Comparison of ENCODE assay signal across 13 mouse cellular contexts in genomic region chr6:121328417-121328884, GRCm38 (mm10). TPM values are rescaled to one million over a fixed set of nuclear protein-coding genes. Genes with fewer than 3 reads are reported as not detected.
A peak's percentile ranks its signal among the peaks of the same experiment; 100 is the strongest.
DNase-seq lines count a peak whose midpoint lies in the region; ATAC-seq lines count a peak whose summit lies in the region.
"Had no signal": no experiment of that assay in that cellular context is flagged by ENCODE, and none has a peak within 500 bp of the region (broad histone marks: within the 10 kb centered on the region; RNA-seq: fewer than 3 reads in every experiment).

No protein-coding gene starts in this region.

- no peak overlapping the region for H3K4me2 ChIP-seq in hindbrain, embryonic 13.5 days
- H3K4me2 ChIP-seq in forebrain, embryonic 14.5 days (ENCODE audit: low read length), result no peak overlapping the region
- H3K4me2 ChIP-seq: embryonic facial prominence, embryonic 13.5 days had no signal

- H3K27ac ChIP-seq in hindbrain, embryonic 10.5 days, result 0 out of 2 replicates have a peak overlapping the region, but pooled peaks have one; percentile 29
- H3K27ac ChIP-seq in hindbrain, embryonic 13.5 days, result no peak overlapping the region
- H3K27ac ChIP-seq in forebrain, embryonic 14.5 days (ENCODE audit: low read depth, low read length), result no peak overlapping the region
- H3K27ac ChIP-seq: embryonic facial prominence, embryonic 13.5 days had no signal

- DNase-seq in hindbrain, embryonic 10.5 days (ENCODE audit: low spot score), result no peak
- DNase-seq in forebrain, embryonic 14.5 days (ENCODE audit: low spot score), result peak; percentile 77
- DNase-seq in layer of hippocampus, postnatal 14 days (ENCODE audit: low spot score in 2 of 2), result peak; percentile 59 to 84
- no peak for DNase-seq in urinary bladder, postnatal 25 days (ENCODE audit: low spot score)
- no peak for DNase-seq in heart, adult 9 months (ENCODE audit: low spot score in 2 of 2)
- DNase-seq: lung, postnatal 14 days had no signal

- H3K27me3 ChIP-seq in hindbrain, embryonic 10.5 days (ENCODE audit: insufficient read depth, poor library complexity, severe bottlenecking), result peaks cover 18% of the 10 kb centered on the region
- H3K27me3 ChIP-seq in hindbrain, embryonic 13.5 days, result peaks cover 11% of the 10 kb centered on the region; the same call in 1 of the 2 replicates
- H3K27me3 ChIP-seq in forebrain, embryonic 14.5 days (replicated peaks; ENCODE audit: control insufficient read depth, insufficient read depth, low read length), result no peaks in the 10 kb centered on the region
- H3K27me3 ChIP-seq: embryonic facial prominence, embryonic 13.5 days had no signal

- no peak overlapping the region for H3K4me3 ChIP-seq in hindbrain, embryonic 10.5 days
- H3K4me3 ChIP-seq in hindbrain, embryonic 13.5 days, result no peak overlapping the region
- no peak overlapping the region for H3K4me3 ChIP-seq in forebrain, embryonic 14.5 days (ENCODE audit: low read depth, low read length)
- H3K4me3 ChIP-seq: embryonic facial prominence, embryonic 13.5 days had no signal

- H3K4me1 ChIP-seq in hindbrain, embryonic 10.5 days (replicated peaks), result peaks cover 53% of the 10 kb centered on the region
- H3K4me1 ChIP-seq in hindbrain, embryonic 13.5 days (replicated peaks), result peaks cover 15% of the 10 kb centered on the region
- H3K4me1 ChIP-seq in forebrain, embryonic 14.5 days (ENCODE audit: control insufficient read depth, insufficient read depth, low read length), result peaks cover 10% of the 10 kb centered on the region; the same call in 1 of the 2 replicates

- H3K9me3 ChIP-seq in hindbrain, embryonic 10.5 days, result no peaks in the 10 kb centered on the region
- H3K9me3 ChIP-seq in hindbrain, embryonic 13.5 days, result no peaks in the 10 kb centered on the region
- no peaks in the 10 kb centered on the region for H3K9me3 ChIP-seq in forebrain, embryonic 14.5 days (replicated peaks; ENCODE audit: control insufficient read depth, low read length)
- H3K9me3 ChIP-seq: embryonic facial prominence, embryonic 13.5 days had no signal

- no peak overlapping the region for H3K9ac ChIP-seq in hindbrain, embryonic 13.5 days
- no peak overlapping the region for H3K9ac ChIP-seq in forebrain, embryonic 14.5 days (ENCODE audit: low read length)
- H3K9ac ChIP-seq: embryonic facial prominence, embryonic 13.5 days had no signal

- no peak for ATAC-seq in hindbrain, embryonic 13.5 days (ENCODE audit: low FRiP score)
- peak; percentile 62 for ATAC-seq in cerebellum, adult (ENCODE audit: insufficient number of reproducible peaks, low FRiP score, low TSS enrichment)
- peak; percentile 75; the same call in 1 of the 2 replicates for ATAC-seq in forebrain, embryonic 14.5 days
- no peak for ATAC-seq in granulocyte monocyte progenitor cell, adult 5-6 weeks (replicated peaks; ENCODE audit: poor library complexity, severe bottlenecking)
- ATAC-seq: Patski had no signal

- H3K36me3 ChIP-seq in hindbrain, embryonic 10.5 days, result no peaks in the 10 kb centered on the region
- H3K36me3 ChIP-seq in hindbrain, embryonic 13.5 days, result no peaks in the 10 kb centered on the region
- H3K36me3 ChIP-seq in forebrain, embryonic 14.5 days (ENCODE audit: control insufficient read depth, insufficient read depth, low read length), result no peaks in the 10 kb centered on the region
- H3K36me3 ChIP-seq: embryonic facial prominence, embryonic 13.5 days had no signal

- 52% methylated on average over 9 of the region's 9 CpGs for WGBS in hindbrain, embryonic 10.5 days
- 44% methylated on average over 9 of the region's 9 CpGs for WGBS in hindbrain, embryonic 13.5 days
- WGBS in forebrain, embryonic 14.5 days, result 36% methylated on average over 9 of the region's 9 CpGs

RNA-seq across cellular contexts. Expression of gene Slc6a12, which starts 14.4 kb away (rescaled TPM):
- polyA plus RNA-seq in hindbrain, embryonic 10.5 days (2016; fragmentation: Nextera tagmentation; extraction: Ambion mirVana), result not detected in 2 replicates
- 0.27 and 0.44 TPM in 2 replicates for polyA plus RNA-seq in hindbrain, embryonic 13.5 days (2015; fragmentation: Nextera tagmentation; extraction: Ambion mirVana)
- polyA plus RNA-seq in forebrain, embryonic 14.5 days (2014; fragmentation: Nextera tagmentation; extraction: Ambion mirVana), result 0.66 and 0.75 TPM in 2 replicates
- 1 to 10 TPM; 1.1 to 2.5 TPM for total RNA-seq in layer of hippocampus, postnatal 14 days (2021)
- 1.1 TPM in 1 of 2 replicates, not detected in the other for total RNA-seq in granulocyte monocyte progenitor cell, adult 5-6 weeks (2014; fragmentation: Nextera tagmentation)
- 1.3 and 2.0 TPM in 2 replicates for total RNA-seq in granulocyte monocyte progenitor cell, adult 5-6 weeks (2017)
- total RNA-seq: hematopoietic stem cell, adult 5-6 weeks had no signal
- polyA plus RNA-seq: embryonic facial prominence, embryonic 13.5 days; stomach, embryonic 14.5 days had no signal

RNA-seq across cellular contexts. Expression of gene Slc6a13, which starts 28.4 kb away (rescaled TPM):
- polyA plus RNA-seq in hindbrain, embryonic 10.5 days (2016; fragmentation: Nextera tagmentation; extraction: Ambion mirVana), result 1.4 and 1.7 TPM in 2 replicates
- polyA plus RNA-seq in hindbrain, embryonic 13.5 days (2015; fragmentation: Nextera tagmentation; extraction: Ambion mirVana), result 35.8 and 36.9 TPM in 2 replicates
- 20.3 and 30.9 TPM in 2 replicates for polyA plus RNA-seq in forebrain, embryonic 14.5 days (2014; fragmentation: Nextera tagmentation; extraction: Ambion mirVana)
- 10 to 100 TPM; 10.2 to 12.8 TPM for total RNA-seq in layer of hippocampus, postnatal 14 days (2021)
- 5.6 and 5.9 TPM in 2 replicates for total RNA-seq in granulocyte monocyte progenitor cell, adult 5-6 weeks (2014; fragmentation: Nextera tagmentation)
- 2.4 and 3.9 TPM in 2 replicates for total RNA-seq in granulocyte monocyte progenitor cell, adult 5-6 weeks (2017)
- polyA plus RNA-seq: Patski had no signal

Comparison
In these comparisons a context has a peak if more than half of its experiments do, and no peak if none do; other contexts are left out.
1. DNase-seq: peak in forebrain, embryonic 14.5 days (single experiment) and layer of hippocampus, postnatal 14 days (2 of 2); none in hindbrain, embryonic 10.5 days (single experiment), urinary bladder, postnatal 25 days (single experiment) and heart, adult 9 months (0 of 2).
2. ATAC-seq: peak in cerebellum, adult (single experiment) and forebrain, embryonic 14.5 days (single experiment); none in hindbrain, embryonic 13.5 days (single experiment) and granulocyte monocyte progenitor cell, adult 5-6 weeks (single experiment).